Mouse (Mus musculus): Measurements from ENCODE around the gene Parp14. TPM values are rescaled to one million over a fixed set of nuclear protein-coding genes. Genes with fewer than 3 reads are reported as not detected.
A peak's percentile ranks its signal among the peaks of the same experiment; 100 is the strongest.

Gene Parp14
- polyA plus RNA-seq (2016; fragmentation: Nextera tagmentation; extraction: Ambion mirVana), result 0.43 and 0.46 TPM in 2 replicates

GRCm38 (mm10) chr16:35871048-35871851 lies at the start of gene Parp14:
TSS of gene Parp14 (minus strand) at chr16:35871544.
- peak; percentile 69; the same call in 1 of the 2 replicates for ATAC-seq (ENCODE audit: insufficient number of reproducible peaks, insufficient read depth, low FRiP score, low TSS enrichment, low read depth)
- H3K4me2 ChIP-seq, result peak within 1 kb of the TSS; percentile 91
- under 1% methylated on average over 38 of the region's 38 CpGs for whole genome bisulfite sequencing
- H3K27me3 ChIP-seq, result peaks cover 43% of the 10 kb centered on the region
- 0 out of 2 replicates have a peak, but pooled peaks cover 4% of the 10 kb centered on the region for H3K9me3 ChIP-seq
- H3K9ac ChIP-seq (replicated peaks), result peak within 1 kb of the TSS; percentile 70
- peak within 1 kb of the TSS; percentile 62 for H3K4me3 ChIP-seq (replicated peaks)
- peaks cover 9% of the 10 kb centered on the region; the same call in 1 of the 2 replicates for H3K4me1 ChIP-seq (replicated peaks)
- no peak within 1 kb of the TSS for H3K27ac ChIP-seq
- H3K36me3 ChIP-seq, result no peaks in the 10 kb centered on the region

- Histone ChIP-seq H3K4me1 (replicated peaks) (peaks cover 8% of the 10 kb centered on the region; the same call in 1 of the 2 replicates), H3K36me3 (no peaks in the 10 kb centered on the region), H3K4me3 (replicated peaks) (no peak overlapping the region), H3K27me3 (no peaks in the 10 kb centered on the region), H3K9me3 (no peaks in the 10 kb centered on the region), H3K4me2 (no peak overlapping the region), H3K27ac (no peak overlapping the region), H3K9ac (replicated peaks) (no peak overlapping the region)
- ATAC-seq (ENCODE audit: insufficient number of reproducible peaks, insufficient read depth, low FRiP score, low TSS enrichment, low read depth), result no peak
- WGBS, result 48% methylated on average over 6 of the region's 6 CpGs
Observed at GRCm38 (mm10) chr16:35918721-35919543, 47.6 kb upstream of the Parp14 start.

GRCm38 (mm10) chr16:35914301-35914700 lies 43.0 kb upstream of the Parp14 start:
- Histone ChIP-seq H3K36me3 (no peaks in the 10 kb centered on the region), H3K4me2 (no peak overlapping the region), H3K9ac (replicated peaks) (no peak overlapping the region), H3K4me1 (replicated peaks) (peaks cover 8% of the 10 kb centered on the region; the same call in 1 of the 2 replicates), H3K4me3 (replicated peaks) (no peak overlapping the region), H3K27ac (no peak overlapping the region), H3K27me3 (no peaks in the 10 kb centered on the region), H3K9me3 (no peaks in the 10 kb centered on the region; the same call in 1 of the 2 replicates)
- no peak for ATAC-seq (ENCODE audit: insufficient number of reproducible peaks, insufficient read depth, low FRiP score, low TSS enrichment, low read depth)
- WGBS, result 69% methylated on average over 5 of the region's 5 CpGs

GRCm38 (mm10) chr16:35913526-35913925 lies 42.2 kb upstream of the Parp14 start:
- Histone ChIP-seq H3K27ac (no peak overlapping the region), H3K9ac (replicated peaks) (no peak overlapping the region), H3K36me3 (no peaks in the 10 kb centered on the region), H3K4me3 (replicated peaks) (no peak overlapping the region), H3K4me1 (replicated peaks) (peaks cover under 1% of the 10 kb centered on the region; the same call in 1 of the 2 replicates), H3K9me3 (no peaks in the 10 kb centered on the region; the same call in 1 of the 2 replicates), H3K4me2 (no peak overlapping the region), H3K27me3 (no peaks in the 10 kb centered on the region)
- 79% methylated on average over 1 of the region's 1 CpGs for WGBS
- ATAC-seq (ENCODE audit: insufficient number of reproducible peaks, insufficient read depth, low FRiP score, low TSS enrichment, low read depth), result no peak

GRCm38 (mm10) chr16:35911449-35911848 lies 40.1 kb upstream of the Parp14 start:
- H3K36me3 ChIP-seq, result no peaks in the 10 kb centered on the region
- ATAC-seq (ENCODE audit: insufficient number of reproducible peaks, insufficient read depth, low FRiP score, low TSS enrichment, low read depth), result no peak
- no peak overlapping the region for H3K4me2 ChIP-seq
- no peak overlapping the region for H3K4me3 ChIP-seq (replicated peaks)
- H3K9ac ChIP-seq (replicated peaks), result no peak overlapping the region
- no peak overlapping the region for H3K27ac ChIP-seq
- H3K9me3 ChIP-seq, result no peaks in the 10 kb centered on the region; the same call in 1 of the 2 replicates
- H3K27me3 ChIP-seq, result no peaks in the 10 kb centered on the region
- H3K4me1 ChIP-seq (replicated peaks), result no peaks in the 10 kb centered on the region
- 80% methylated on average over 3 of the region's 3 CpGs for WGBS

GRCm38 (mm10) chr16:35907432-35908201 lies 36.3 kb upstream of the Parp14 start:
- H3K4me2 ChIP-seq, result no peak overlapping the region

GRCm38 (mm10) chr16:35906887-35907286 lies 35.5 kb upstream of the Parp14 start:
- Histone ChIP-seq H3K27ac (no peak overlapping the region), H3K4me3 (replicated peaks) (no peak overlapping the region), H3K27me3 (no peaks in the 10 kb centered on the region), H3K4me2 (no peak overlapping the region), H3K36me3 (no peaks in the 10 kb centered on the region), H3K9me3 (no peaks in the 10 kb centered on the region), H3K4me1 (replicated peaks) (0 out of 2 replicates have a peak, but pooled peaks cover 2% of the 10 kb centered on the region), H3K9ac (replicated peaks) (no peak overlapping the region)
- WGBS, result 84% methylated on average over 7 of the region's 7 CpGs
- ATAC-seq (ENCODE audit: insufficient number of reproducible peaks, insufficient read depth, low FRiP score, low TSS enrichment, low read depth), result no peak

More at GRCm38 (mm10) chr16:35907432-35908201, 36.3 kb upstream of the Parp14 start:
- Histone ChIP-seq H3K27ac (no peak overlapping the region), H3K27me3 (no peaks in the 10 kb centered on the region), H3K4me1 (replicated peaks) (0 out of 2 replicates have a peak, but pooled peaks cover 2% of the 10 kb centered on the region), H3K4me3 (replicated peaks) (no peak overlapping the region), H3K36me3 (no peaks in the 10 kb centered on the region), H3K9me3 (no peaks in the 10 kb centered on the region), H3K9ac (replicated peaks) (no peak overlapping the region)
- ATAC-seq (ENCODE audit: insufficient number of reproducible peaks, insufficient read depth, low FRiP score, low TSS enrichment, low read depth), result no peak
- 64% methylated on average over 4 of the region's 4 CpGs for WGBS

- Histone ChIP-seq H3K9me3 (no peaks in the 10 kb centered on the region), H3K9ac (replicated peaks) (no peak overlapping the region), H3K4me3 (replicated peaks) (no peak overlapping the region), H3K4me2 (no peak overlapping the region), H3K4me1 (replicated peaks) (0 out of 2 replicates have a peak, but pooled peaks cover 2% of the 10 kb centered on the region), H3K27me3 (no peaks in the 10 kb centered on the region), H3K27ac (no peak overlapping the region), H3K36me3 (no peaks in the 10 kb centered on the region)
- 81% methylated on average over 6 of the region's 6 CpGs for WGBS
- ATAC-seq (ENCODE audit: insufficient number of reproducible peaks, insufficient read depth, low FRiP score, low TSS enrichment, low read depth), result no peak
Observed at GRCm38 (mm10) chr16:35905819-35906485, 34.6 kb upstream of the Parp14 start.

- 52% methylated on average over 3 of the region's 3 CpGs for WGBS
- Histone ChIP-seq H3K27ac (no peak overlapping the region), H3K4me3 (replicated peaks) (no peak overlapping the region), H3K9ac (replicated peaks) (no peak overlapping the region), H3K27me3 (no peaks in the 10 kb centered on the region), H3K36me3 (no peaks in the 10 kb centered on the region), H3K4me2 (no peak overlapping the region), H3K4me1 (replicated peaks) (0 out of 2 replicates have a peak, but pooled peaks cover 2% of the 10 kb centered on the region), H3K9me3 (no peaks in the 10 kb centered on the region)
- no peak for ATAC-seq (ENCODE audit: insufficient number of reproducible peaks, insufficient read depth, low FRiP score, low TSS enrichment, low read depth)
Observed at GRCm38 (mm10) chr16:35905355-35905754, 34.0 kb upstream of the Parp14 start.

- H3K27me3 ChIP-seq, result no peaks in the 10 kb centered on the region
- H3K4me2 ChIP-seq, result no peak overlapping the region
- H3K36me3 ChIP-seq, result no peaks in the 10 kb centered on the region
- 68% methylated on average over 4 of the region's 4 CpGs for WGBS
- H3K4me3 ChIP-seq (replicated peaks), result no peak overlapping the region
- H3K9ac ChIP-seq (replicated peaks), result no peak overlapping the region
- H3K9me3 ChIP-seq, result no peaks in the 10 kb centered on the region
- H3K4me1 ChIP-seq (replicated peaks), result 0 out of 2 replicates have a peak, but pooled peaks cover 2% of the 10 kb centered on the region
- no peak overlapping the region for H3K27ac ChIP-seq
- no peak for ATAC-seq (ENCODE audit: insufficient number of reproducible peaks, insufficient read depth, low FRiP score, low TSS enrichment, low read depth)
Observed at GRCm38 (mm10) chr16:35904121-35904736, 32.9 kb upstream of the Parp14 start.
